Mouse (Mus musculus): Measurements from ENCODE around the gene Fam208b. TPM values are rescaled to one million over a fixed set of nuclear protein-coding genes. Genes with fewer than 3 reads are reported as not detected.

Gene Fam208b
- polyA plus RNA-seq, 1 experiment = 3.7 TPM

GRCm38 (mm10) chr13:3609780-3610117 is 1.2 kb downstream of the Fam208b start:
- Histone ChIP-seq H3K79me2 (ENCODE audit: control insufficient read depth, insufficient read depth) (peaks cover 61% of the 10 kb centered on the region), H3K79me3 (ENCODE audit: low read depth) (peaks cover 53% of the 10 kb centered on the region), H3K36me3 (ENCODE audit: control insufficient read depth, insufficient read depth) (no peaks in the 10 kb centered on the region), H3K27me3 (ENCODE audit: control insufficient read depth, insufficient read depth, insufficient read length) (no peaks in the 10 kb centered on the region), H3K4me3 (ENCODE audit: insufficient read depth, poor library complexity, severe bottlenecking) (peak overlapping the region; percentile 92), H3ac (ENCODE audit: control insufficient read depth, insufficient read length, low read depth) (peak overlapping the region; percentile 88)
- TF ChIP-seq MYOD1 (IDR thresholded peaks at IDR 0.05; ENCODE audit: control insufficient read depth, insufficient read length, low read depth) (no peak), MAX (IDR thresholded peaks at IDR 0.05) (no peak), FOSL1 (IDR thresholded peaks at IDR 0.05; ENCODE audit: insufficient read depth, low read length, poor library complexity, severe bottlenecking) (no peak), CTCF (IDR thresholded peaks at IDR 0.05; ENCODE audit: control insufficient read depth, insufficient read depth, insufficient read length) (no peak), CEBPB (IDR thresholded peaks at IDR 0.05; ENCODE audit: low read depth) (no peak)

- Histone ChIP-seq H3K79me3 (ENCODE audit: low read depth) (no peaks in the 10 kb centered on the region), H3K79me2 (ENCODE audit: control insufficient read depth, insufficient read depth) (peaks cover 10% of the 10 kb centered on the region), H3K36me3 (ENCODE audit: control insufficient read depth, insufficient read depth) (peaks cover 68% of the 10 kb centered on the region), H3ac (ENCODE audit: control insufficient read depth, insufficient read length, low read depth) (no peak overlapping the region), H3K4me3 (ENCODE audit: insufficient read depth, poor library complexity, severe bottlenecking) (no peak overlapping the region), H3K27me3 (ENCODE audit: control insufficient read depth, insufficient read depth, insufficient read length) (no peaks in the 10 kb centered on the region)
- TF ChIP-seq MYOG (IDR thresholded peaks at IDR 0.05; ENCODE audit: control insufficient read depth, extremely low read depth, insufficient read length) = no peak
- no peak for TF ChIP-seq MAX (IDR thresholded peaks at IDR 0.05)
- no peak for TF ChIP-seq CEBPB (IDR thresholded peaks at IDR 0.05; ENCODE audit: low read depth)
- no peak for TF ChIP-seq USF1 (IDR thresholded peaks at IDR 0.05; ENCODE audit: low read depth)
- TF ChIP-seq CTCF (IDR thresholded peaks at IDR 0.05; ENCODE audit: control insufficient read depth, insufficient read depth, insufficient read length) = no peak
- no peak for TF ChIP-seq MYOD1 (IDR thresholded peaks at IDR 0.05; ENCODE audit: control insufficient read depth, insufficient read length, low read depth)
- TF ChIP-seq FOSL1 (IDR thresholded peaks at IDR 0.05; ENCODE audit: insufficient read depth, low read length, poor library complexity, severe bottlenecking) = no peak
Observed at GRCm38 (mm10) chr13:3596232-3596631, 14.7 kb downstream of the Fam208b start.

DNA sequence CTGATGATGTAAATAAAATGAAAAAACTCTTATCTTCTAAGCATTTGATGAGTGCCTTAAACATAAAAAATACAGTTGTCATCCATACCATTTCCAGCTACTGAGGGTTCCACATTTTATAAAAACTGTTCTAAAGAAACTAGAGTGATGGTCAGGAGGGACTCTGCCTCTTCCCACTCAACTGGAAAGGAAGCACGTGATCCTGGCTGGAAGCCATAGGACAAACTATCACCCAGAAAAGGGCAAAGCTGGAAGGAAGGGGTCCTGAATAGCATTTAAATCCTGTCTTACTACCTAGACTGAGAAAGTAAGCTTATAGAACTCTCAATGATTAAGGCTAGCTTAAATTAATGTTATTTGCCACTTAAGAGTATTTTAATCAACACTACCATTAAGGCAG is 16.6 kb downstream of the Fam208b start:
- peaks cover 73% of the 10 kb centered on the region for H3K36me3 ChIP-seq (ENCODE audit: control insufficient read depth, insufficient read depth)
- no peak overlapping the region for H3K4me3 ChIP-seq (ENCODE audit: insufficient read depth, poor library complexity, severe bottlenecking)
- H3K79me2 ChIP-seq (ENCODE audit: control insufficient read depth, insufficient read depth) = no peaks in the 10 kb centered on the region
- H3ac ChIP-seq (ENCODE audit: control insufficient read depth, insufficient read length, low read depth) = no peak overlapping the region
- no peaks in the 10 kb centered on the region for H3K79me3 ChIP-seq (ENCODE audit: low read depth)
- TF ChIP-seq FOSL1 (IDR thresholded peaks at IDR 0.05; ENCODE audit: insufficient read depth, low read length, poor library complexity, severe bottlenecking) = no peak
- no peak for TF ChIP-seq USF1 (IDR thresholded peaks at IDR 0.05; ENCODE audit: low read depth)
- no peak for TF ChIP-seq MAX (IDR thresholded peaks at IDR 0.05)
- TF ChIP-seq MYOD1 (IDR thresholded peaks at IDR 0.05; ENCODE audit: control insufficient read depth, insufficient read length, low read depth) = no peak
- TF ChIP-seq CTCF (IDR thresholded peaks at IDR 0.05; ENCODE audit: control insufficient read depth, insufficient read depth, insufficient read length) = no peak
- TF ChIP-seq CEBPB (IDR thresholded peaks at IDR 0.05; ENCODE audit: low read depth) = no peak
- no peak for TF ChIP-seq MYOG (IDR thresholded peaks at IDR 0.05; ENCODE audit: control insufficient read depth, extremely low read depth, insufficient read length)
- H3K27me3 ChIP-seq (ENCODE audit: control insufficient read depth, insufficient read depth, insufficient read length) = no peaks in the 10 kb centered on the region

DNA sequence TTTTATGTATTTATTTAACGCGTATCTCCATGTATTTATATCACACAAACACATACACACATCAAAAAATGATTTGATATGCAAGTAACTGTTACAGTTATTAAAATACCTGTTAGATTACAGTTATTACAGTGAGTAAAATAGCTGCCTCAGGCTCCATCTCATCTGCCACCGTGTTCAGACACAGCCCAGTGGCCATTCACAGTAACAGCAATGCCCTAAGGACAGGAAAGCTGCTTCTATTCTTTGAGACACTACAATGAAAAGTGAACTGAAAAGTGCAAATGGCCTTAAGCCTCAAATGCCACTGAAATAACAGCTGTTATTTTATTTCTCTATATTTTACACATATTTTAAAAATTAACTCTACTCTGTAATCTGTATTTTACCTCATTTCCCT is 20.1 kb downstream of the Fam208b start:
- H3K79me3 ChIP-seq (ENCODE audit: low read depth) = no peaks in the 10 kb centered on the region
- H3ac ChIP-seq (ENCODE audit: control insufficient read depth, insufficient read length, low read depth) = no peak overlapping the region
- no peak overlapping the region for H3K4me3 ChIP-seq (ENCODE audit: insufficient read depth, poor library complexity, severe bottlenecking)
- H3K36me3 ChIP-seq (ENCODE audit: control insufficient read depth, insufficient read depth) = peaks cover 65% of the 10 kb centered on the region
- TF ChIP-seq FOSL1 (IDR thresholded peaks at IDR 0.05; ENCODE audit: insufficient read depth, low read length, poor library complexity, severe bottlenecking) (no peak), MYOG (IDR thresholded peaks at IDR 0.05; ENCODE audit: control insufficient read depth, extremely low read depth, insufficient read length) (no peak), CTCF (IDR thresholded peaks at IDR 0.05; ENCODE audit: control insufficient read depth, insufficient read depth, insufficient read length) (no peak), MAX (IDR thresholded peaks at IDR 0.05) (no peak), USF1 (IDR thresholded peaks at IDR 0.05; ENCODE audit: low read depth) (no peak), CEBPB (IDR thresholded peaks at IDR 0.05; ENCODE audit: low read depth) (no peak), MYOD1 (IDR thresholded peaks at IDR 0.05; ENCODE audit: control insufficient read depth, insufficient read length, low read depth) (no peak)
- no peaks in the 10 kb centered on the region for H3K79me2 ChIP-seq (ENCODE audit: control insufficient read depth, insufficient read depth)
- H3K27me3 ChIP-seq (ENCODE audit: control insufficient read depth, insufficient read depth, insufficient read length) = no peaks in the 10 kb centered on the region

DNA sequence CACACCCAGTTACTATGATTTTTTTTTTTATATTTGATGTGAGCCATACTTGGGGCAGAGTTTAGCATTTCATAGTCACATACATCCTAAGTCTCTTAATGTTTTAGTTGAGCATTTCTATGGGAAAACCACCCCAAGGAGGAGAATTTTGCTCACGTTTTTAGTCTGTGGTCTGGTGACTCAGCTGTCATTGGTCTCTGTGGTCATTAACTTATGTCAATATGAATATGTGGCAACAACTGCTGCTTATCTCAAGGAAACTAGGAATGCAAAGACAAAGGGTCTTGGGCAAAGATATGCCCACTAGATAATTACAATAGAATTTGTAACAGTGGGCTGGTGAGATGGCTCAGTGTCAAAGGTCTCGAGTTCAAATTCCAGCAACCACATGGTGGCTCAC is 47.0 kb downstream of the Fam208b start:
- Histone ChIP-seq H3ac (ENCODE audit: control insufficient read depth, insufficient read length, low read depth) (no peak overlapping the region), H3K79me3 (ENCODE audit: low read depth) (peaks cover 4% of the 10 kb centered on the region), H3K79me2 (ENCODE audit: control insufficient read depth, insufficient read depth) (no peaks in the 10 kb centered on the region), H3K27me3 (ENCODE audit: control insufficient read depth, insufficient read depth, insufficient read length) (no peaks in the 10 kb centered on the region), H3K4me3 (ENCODE audit: insufficient read depth, poor library complexity, severe bottlenecking) (no peak overlapping the region), H3K36me3 (ENCODE audit: control insufficient read depth, insufficient read depth) (peaks cover 79% of the 10 kb centered on the region)
- TF ChIP-seq USF1 (IDR thresholded peaks at IDR 0.05; ENCODE audit: low read depth) (peak; percentile 5), MYOG (IDR thresholded peaks at IDR 0.05; ENCODE audit: control insufficient read depth, extremely low read depth, insufficient read length) (no peak), FOSL1 (IDR thresholded peaks at IDR 0.05; ENCODE audit: insufficient read depth, low read length, poor library complexity, severe bottlenecking) (peak; percentile 16), MAX (IDR thresholded peaks at IDR 0.05) (no peak), CTCF (IDR thresholded peaks at IDR 0.05; ENCODE audit: control insufficient read depth, insufficient read depth, insufficient read length) (no peak), MYOD1 (IDR thresholded peaks at IDR 0.05; ENCODE audit: control insufficient read depth, insufficient read length, low read depth) (peak; percentile 93), CEBPB (IDR thresholded peaks at IDR 0.05; ENCODE audit: low read depth) (peak; percentile 89)

- no peak overlapping the region for H3K4me3 ChIP-seq (ENCODE audit: insufficient read depth, poor library complexity, severe bottlenecking)
- H3K36me3 ChIP-seq (ENCODE audit: control insufficient read depth, insufficient read depth) = peaks cover 82% of the 10 kb centered on the region
- no peaks in the 10 kb centered on the region for H3K27me3 ChIP-seq (ENCODE audit: control insufficient read depth, insufficient read depth, insufficient read length)
- H3K79me3 ChIP-seq (ENCODE audit: low read depth) = peaks cover 4% of the 10 kb centered on the region
- TF ChIP-seq USF1 (IDR thresholded peaks at IDR 0.05; ENCODE audit: low read depth) = peak; percentile 15
- TF ChIP-seq MYOG (IDR thresholded peaks at IDR 0.05; ENCODE audit: control insufficient read depth, extremely low read depth, insufficient read length) = no peak
- peaks cover 2% of the 10 kb centered on the region for H3K79me2 ChIP-seq (ENCODE audit: control insufficient read depth, insufficient read depth)
- H3ac ChIP-seq (ENCODE audit: control insufficient read depth, insufficient read length, low read depth) = no peak overlapping the region
Observed at GRCm38 (mm10) chr13:3563130-3563529, 47.8 kb downstream of the Fam208b start.

Measured in C2C12 (cell line).